Mouse (Mus musculus) leukemia stem cell, adult 10-12 weeks (primary cell): Measurements from ENCODE around the gene Nudt21. TPM values are rescaled to one million over a fixed set of nuclear protein-coding genes. Genes with fewer than 3 reads are reported as not detected.

Experiments
- polyA plus RNA-seq: library from polyadenylated mRNA; stranded (reverse); fragments of >175 nt; gene quantifications from 2 replicates; pipeline ENCODE4 v1.2.3, GENCODE M21; 2012; ENCODE audit warnings: low replicate concordance

Gene Nudt21
- 622 and 727 TPM in 2 replicates for polyA plus RNA-seq

DNA sequence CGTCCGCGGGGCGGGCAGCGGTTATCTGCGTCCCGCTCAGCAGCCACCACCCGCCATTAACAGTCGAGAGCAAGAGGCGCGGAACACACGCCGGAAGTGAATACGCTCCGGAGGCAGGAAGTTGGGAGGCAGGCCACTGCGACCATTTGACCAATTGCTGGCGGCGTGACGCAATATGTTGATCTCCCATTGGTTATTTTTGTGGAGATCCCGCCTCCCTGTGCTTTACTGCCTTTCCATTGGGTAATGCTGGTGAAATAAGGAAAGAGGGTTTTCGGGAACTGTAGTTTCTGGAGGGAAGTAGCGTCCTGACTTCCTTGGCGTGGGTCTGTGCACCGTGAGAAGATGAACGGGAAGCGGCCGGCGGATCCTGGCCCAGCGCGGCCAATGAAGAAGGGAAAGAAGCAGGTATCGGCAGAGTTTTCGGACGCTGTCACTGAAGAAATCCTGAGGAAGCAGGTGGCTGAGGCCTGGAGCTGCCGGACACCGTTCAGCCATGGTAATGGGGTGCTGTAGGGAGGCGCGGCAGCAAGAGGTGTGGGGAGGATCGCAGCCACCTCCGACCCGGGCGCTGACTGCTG lies at the start of gene Nudt21, which contains the start of gene Ogfod1:
Nudt21 (minus strand) TSS at position 88 of the 581 bp plus-strand sequence.
Ogfod1 (plus strand) TSS at position 255 of the 581 bp plus-strand sequence.

DNA sequence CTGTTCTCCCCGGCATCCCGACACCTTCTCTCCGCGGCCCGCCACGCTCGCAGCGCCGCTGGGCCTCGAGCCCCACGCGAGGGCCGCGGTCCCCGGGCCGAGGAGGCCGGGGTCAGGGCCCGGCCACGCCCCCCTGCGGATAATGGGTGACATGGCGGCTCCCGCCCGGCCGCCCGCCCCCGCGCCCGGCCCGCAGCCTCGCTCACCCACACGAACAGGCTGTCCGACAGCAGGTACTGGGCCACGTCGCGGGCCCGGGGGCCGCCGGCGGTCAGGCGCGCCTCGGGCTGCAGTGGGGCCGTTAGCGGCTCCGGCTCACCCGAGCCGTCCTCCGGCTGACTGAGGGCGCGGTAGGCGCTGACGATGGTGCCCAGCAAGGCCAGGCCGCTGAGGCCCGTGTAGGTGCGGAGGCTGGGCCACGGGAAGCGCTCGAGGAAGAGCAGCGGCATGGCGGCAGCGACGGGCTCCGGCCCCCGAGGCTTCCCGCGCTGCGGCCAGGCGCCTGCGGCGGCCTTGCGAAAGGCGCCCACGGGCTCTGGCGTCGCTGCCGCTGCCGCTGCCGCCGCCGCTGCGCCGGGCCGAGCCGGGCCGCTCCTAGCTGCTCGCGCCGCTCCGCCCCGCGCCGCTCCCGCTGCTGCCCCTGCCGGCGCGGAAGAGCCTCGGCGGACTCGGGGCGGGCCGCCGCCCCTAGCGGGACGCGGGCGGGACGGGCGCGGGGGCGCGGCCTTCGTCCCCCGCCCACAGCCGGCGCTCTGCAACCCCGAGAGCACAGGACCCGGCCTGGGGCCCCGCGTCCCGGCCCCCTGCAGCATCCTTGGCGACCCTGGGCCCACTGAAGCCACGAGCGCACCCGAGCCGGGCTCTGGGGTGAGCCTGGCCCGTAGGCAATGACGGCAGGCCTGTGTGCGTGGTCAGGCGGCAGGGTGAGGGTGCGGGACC lies 24.5 kb downstream of the Nudt21 start, which contains the start of gene Amfr:
Amfr (minus strand) TSS at position 830 of the 939 bp plus-strand sequence.

Other genes with a start within 250 kb of the Nudt21 start
- gene Gnao1, start 227.1 kb downstream of the Nudt21 start, polyA plus RNA-seq, result not detected in 2 replicates
- gene Amfr, start 24.2 kb downstream of the Nudt21 start, polyA plus RNA-seq, result 57.3 and 109 TPM in 2 replicates
- gene Ogfod1, start 167 bp upstream of the Nudt21 start, polyA plus RNA-seq, result 1.5 and 3.1 TPM in 2 replicates
- gene Bbs2, start 61.9 kb upstream of the Nudt21 start, polyA plus RNA-seq, result 1.3 and 3.2 TPM in 2 replicates
- gene Mt4, start 100.2 kb upstream of the Nudt21 start, polyA plus RNA-seq, result not detected in 2 replicates
- not detected in 2 replicates for gene Mt3, start 115.6 kb upstream of the Nudt21 start, polyA plus RNA-seq
- gene Mt2, start 135.6 kb upstream of the Nudt21 start, polyA plus RNA-seq, result 287 and 345 TPM in 2 replicates
- gene Mt1, start 142.1 kb upstream of the Nudt21 start, polyA plus RNA-seq, result 66.7 and 296 TPM in 2 replicates
- 2.9 and 5.0 TPM in 2 replicates for gene Nup93, start 177.5 kb upstream of the Nudt21 start, polyA plus RNA-seq